Mouse (Mus musculus): ENCODE data around the gene Lxn. TPM values are rescaled to one million over a fixed set of nuclear protein-coding genes. Genes with fewer than 3 reads are reported as not detected.

The Lxn gene
- polyA plus RNA-seq, 1 experiment from 2014 or later: 105 TPM

DNA sequence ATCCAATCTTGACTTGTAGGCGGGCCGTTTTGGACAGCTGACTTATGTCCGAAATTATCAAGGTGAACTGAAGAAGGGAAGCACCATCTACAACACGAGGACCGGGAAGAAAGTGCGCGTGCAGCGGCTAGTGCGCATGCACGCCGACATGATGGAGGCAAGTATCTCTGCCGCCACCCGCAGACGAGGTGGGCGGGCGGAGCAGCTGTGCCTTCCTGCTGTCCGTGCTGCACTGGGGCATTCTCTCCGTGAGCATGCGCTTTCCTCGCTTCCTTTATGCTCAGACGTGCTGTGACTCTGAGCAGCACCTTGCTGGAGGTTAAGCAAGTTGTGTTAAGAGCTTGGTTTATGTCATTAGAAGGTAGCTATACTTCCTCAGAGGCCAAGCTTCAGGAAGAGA, 14.1 kb downstream of the Lxn start:
- Histone ChIP-seq H3K27ac (replicated peaks; ENCODE audit: low read depth, low read length) (no peak overlapping the region), H3K4me1 (ENCODE audit: control insufficient read depth, insufficient read depth, low read length) (no peaks in the 10 kb centered on the region), H3K27me3 (replicated peaks; ENCODE audit: control insufficient read depth, insufficient read depth, low read length) (no peaks in the 10 kb centered on the region), H3K4me3 (ENCODE audit: low read depth, low read length) (no peak overlapping the region), H3K9ac (ENCODE audit: low read depth, low read length) (no peak overlapping the region), H3K36me3 (ENCODE audit: control insufficient read depth, insufficient read depth, low read length) (peaks cover 89% of the 10 kb centered on the region), H3K4me2 (ENCODE audit: low read depth, low read length) (no peak overlapping the region), H3K9me3 (ENCODE audit: control insufficient read depth, low read length) (no peaks in the 10 kb centered on the region)
- ATAC-seq (ENCODE audit: low read depth) (no peak), DNase-seq (ENCODE audit: low spot score) (no peak)
- WGBS: 92% methylated on average over 21 of the region's 21 CpGs

DNA sequence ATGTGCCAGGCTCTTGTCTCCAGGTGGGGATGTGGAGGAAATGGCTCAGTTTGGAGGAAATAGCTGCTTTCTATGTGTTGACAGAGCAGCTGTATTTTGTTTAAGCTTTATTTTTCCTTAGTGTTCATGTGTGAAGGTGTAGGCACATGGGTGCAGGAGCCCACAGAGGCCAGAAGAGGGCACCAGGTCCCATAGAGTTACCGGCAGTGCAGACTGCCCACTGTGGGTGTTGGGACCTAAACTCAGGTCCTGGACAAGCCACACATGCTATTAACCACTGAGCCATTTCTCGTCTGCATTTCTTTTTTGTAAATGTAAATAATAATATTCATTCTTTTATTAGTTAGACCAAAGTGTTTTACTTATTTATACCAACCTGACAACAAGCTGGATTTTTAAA, 16.6 kb downstream of the Lxn start:
- Histone ChIP-seq H3K4me2 (ENCODE audit: low read depth, low read length) (no peak overlapping the region), H3K27ac (replicated peaks; ENCODE audit: low read depth, low read length) (no peak overlapping the region), H3K9me3 (ENCODE audit: control insufficient read depth, low read length) (no peaks in the 10 kb centered on the region), H3K4me1 (ENCODE audit: control insufficient read depth, insufficient read depth, low read length) (no peaks in the 10 kb centered on the region), H3K36me3 (ENCODE audit: control insufficient read depth, insufficient read depth, low read length) (peaks cover 83% of the 10 kb centered on the region), H3K9ac (ENCODE audit: low read depth, low read length) (no peak overlapping the region), H3K4me3 (ENCODE audit: low read depth, low read length) (no peak overlapping the region), H3K27me3 (replicated peaks; ENCODE audit: control insufficient read depth, insufficient read depth, low read length) (no peaks in the 10 kb centered on the region)
- ATAC-seq (ENCODE audit: low read depth) (no peak), DNase-seq (ENCODE audit: low spot score) (no peak)
- 94% methylated on average over 2 of the region's 2 CpGs for WGBS

GRCm38 (mm10) chr3:67434011-67434410, 29.7 kb downstream of the Lxn start:
- Histone ChIP-seq H3K9ac (ENCODE audit: low read depth, low read length) (no peak overlapping the region), H3K4me1 (ENCODE audit: control insufficient read depth, insufficient read depth, low read length) (peaks cover 7% of the 10 kb centered on the region), H3K4me3 (ENCODE audit: low read depth, low read length) (no peak overlapping the region), H3K4me2 (ENCODE audit: low read depth, low read length) (no peak overlapping the region), H3K27ac (replicated peaks; ENCODE audit: low read depth, low read length) (no peak overlapping the region), H3K9me3 (ENCODE audit: control insufficient read depth, low read length) (no peaks in the 10 kb centered on the region), H3K27me3 (replicated peaks; ENCODE audit: control insufficient read depth, insufficient read depth, low read length) (no peaks in the 10 kb centered on the region), H3K36me3 (ENCODE audit: control insufficient read depth, insufficient read depth, low read length) (peaks cover 55% of the 10 kb centered on the region)
- 90% methylated on average over 6 of the region's 6 CpGs for WGBS
- DNase-seq (ENCODE audit: low spot score): no peak
- no peak for ATAC-seq (ENCODE audit: low read depth)

DNA sequence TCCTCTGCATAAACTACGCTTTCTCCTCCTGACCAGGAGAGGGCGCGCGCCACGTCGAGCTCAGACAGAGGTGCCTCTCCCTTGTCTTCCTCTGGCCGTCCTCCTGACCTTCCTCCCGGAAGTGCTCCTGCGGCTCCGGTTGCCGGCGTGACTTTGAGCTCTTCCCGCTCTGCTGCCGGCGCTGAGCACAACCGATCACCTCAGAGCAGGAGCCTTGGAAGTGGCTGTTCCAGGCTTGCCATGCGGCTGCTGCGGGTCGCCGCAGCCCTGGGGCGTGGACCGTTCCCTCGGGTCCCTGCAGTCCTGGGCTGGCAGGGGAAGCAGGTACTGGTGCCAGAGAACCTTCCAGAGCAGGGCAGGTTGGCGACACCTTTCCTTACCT, 33.7 kb downstream of the Lxn start, which contains the start of gene Gfm1:
Gene Gfm1, plus strand, starts transcription at position 98 of the 382 bp plus-strand sequence.
- Histone ChIP-seq H3K9me3 (ENCODE audit: control insufficient read depth, low read length) (peaks cover 13% of the 10 kb centered on the region; the same call in 1 of the 2 replicates), H3K4me1 (ENCODE audit: control insufficient read depth, insufficient read depth, low read length) (peaks cover 7% of the 10 kb centered on the region), H3K36me3 (ENCODE audit: control insufficient read depth, insufficient read depth, low read length) (peaks cover 21% of the 10 kb centered on the region), H3K4me3 (ENCODE audit: low read depth, low read length) (peak within 1 kb of the TSS; percentile 99), H3K9ac (ENCODE audit: low read depth, low read length) (peak within 1 kb of the TSS; percentile 87), H3K27ac (replicated peaks; ENCODE audit: low read depth, low read length) (peak within 1 kb of the TSS; percentile 33; the same call in 1 of the 2 replicates), H3K4me2 (ENCODE audit: low read depth, low read length) (peak within 1 kb of the TSS; percentile 83), H3K27me3 (replicated peaks; ENCODE audit: control insufficient read depth, insufficient read depth, low read length) (no peaks in the 10 kb centered on the region)
- DNase-seq (ENCODE audit: low spot score): peak; percentile 93
- WGBS: 0% methylated on average over 19 of the region's 24 CpGs
- ATAC-seq (ENCODE audit: low read depth): peak; percentile 96

DNA sequence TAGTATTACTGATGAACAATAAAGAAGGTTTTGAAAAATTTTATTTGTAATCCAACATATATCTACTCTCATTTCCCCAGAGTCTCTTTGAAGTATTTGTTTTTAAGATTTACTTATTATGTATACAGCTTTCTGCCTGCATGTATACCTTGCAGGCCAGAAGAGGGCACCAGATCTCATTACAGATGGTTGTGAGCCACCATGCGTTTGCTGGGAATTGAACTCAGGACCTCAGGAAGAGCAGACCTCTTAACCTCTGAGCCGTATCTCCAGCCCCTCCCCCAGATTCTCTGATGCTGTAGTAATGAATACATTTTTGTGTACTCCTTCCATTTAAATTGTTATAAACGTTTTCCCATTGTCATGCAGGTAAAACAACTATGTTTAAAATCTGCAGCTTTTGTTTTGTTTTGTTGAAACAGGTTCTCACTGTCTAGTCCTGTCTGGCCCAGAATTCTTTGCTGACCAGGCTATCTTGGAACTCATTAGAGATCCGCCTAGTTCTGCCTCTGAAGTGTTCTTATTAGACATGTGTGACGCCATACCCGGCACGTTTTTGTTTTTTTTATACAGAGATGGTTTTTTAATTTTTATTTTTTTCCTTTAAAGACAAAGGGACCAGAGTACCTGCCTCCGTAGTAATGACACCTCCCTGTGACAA, 34.3 kb downstream of the Lxn start:
- H3K9me3 ChIP-seq (ENCODE audit: control insufficient read depth, low read length): peaks cover 13% of the 10 kb centered on the region; the same call in 1 of the 2 replicates
- peak overlapping the region; percentile 83 for H3K4me2 ChIP-seq (ENCODE audit: low read depth, low read length)
- peaks cover 21% of the 10 kb centered on the region for H3K36me3 ChIP-seq (ENCODE audit: control insufficient read depth, insufficient read depth, low read length)
- WGBS: 29% methylated on average over 8 of the region's 8 CpGs
- peak overlapping the region; percentile 87 for H3K9ac ChIP-seq (ENCODE audit: low read depth, low read length)
- peaks cover 7% of the 10 kb centered on the region for H3K4me1 ChIP-seq (ENCODE audit: control insufficient read depth, insufficient read depth, low read length)
- H3K4me3 ChIP-seq (ENCODE audit: low read depth, low read length): peak overlapping the region; percentile 99
- DNase-seq (ENCODE audit: low spot score) (no peak), ATAC-seq (ENCODE audit: low read depth) (no peak; the same call in 1 of the 2 replicates)
- H3K27ac ChIP-seq (replicated peaks; ENCODE audit: low read depth, low read length): no peak overlapping the region
- H3K27me3 ChIP-seq (replicated peaks; ENCODE audit: control insufficient read depth, insufficient read depth, low read length): no peaks in the 10 kb centered on the region

Other genes with a start within 250 kb of the Lxn start
- gene Mlf1, start 89.8 kb downstream of the Lxn start, polyA plus RNA-seq (2014; fragmentation: Nextera tagmentation; extraction: Ambion mirVana): 33.1 and 55.0 TPM in 2 replicates
- not detected in 2 replicates for gene Gm17402, start 88.8 kb downstream of the Lxn start, polyA plus RNA-seq (2014; fragmentation: Nextera tagmentation; extraction: Ambion mirVana)
- gene Gfm1, start 33.8 kb downstream of the Lxn start, polyA plus RNA-seq (2014; fragmentation: Nextera tagmentation; extraction: Ambion mirVana): 47.2 and 53.5 TPM in 2 replicates
- gene Rarres1, start 51.6 kb upstream of the Lxn start, polyA plus RNA-seq (2014; fragmentation: Nextera tagmentation; extraction: Ambion mirVana): 4.0 and 5.6 TPM in 2 replicates
- gene Mfsd1, start 118.8 kb upstream of the Lxn start, polyA plus RNA-seq (2014; fragmentation: Nextera tagmentation; extraction: Ambion mirVana): 60.9 and 64.3 TPM in 2 replicates

Data from embryonic facial prominence, embryonic 14.5 days (tissue).